Mouse (Mus musculus): ENCODE measurements at regions not wholly inside any gene's neighbourhood (a gene's known extent, or its start where the extent isn't known, plus 50 kb on each side); places are given as distances from the start of the nearest gene placed in this dataset.

GRCm38 (mm10) chr13:110490166-110490565 lies 95.3 kb downstream of the Plk2 start:
- TF ChIP-seq POLR2A (IDR thresholded peaks at IDR 0.05; ENCODE audit: borderline replicate concordance, insufficient read depth, low read length) (no peak), CTCF (IDR thresholded peaks at IDR 0.05; ENCODE audit: borderline replicate concordance, insufficient read depth, low read depth, low read length) (no peak)
